Mouse (Mus musculus): ENCODE measurements around the gene Vps8.

Gene Vps8

DNA sequence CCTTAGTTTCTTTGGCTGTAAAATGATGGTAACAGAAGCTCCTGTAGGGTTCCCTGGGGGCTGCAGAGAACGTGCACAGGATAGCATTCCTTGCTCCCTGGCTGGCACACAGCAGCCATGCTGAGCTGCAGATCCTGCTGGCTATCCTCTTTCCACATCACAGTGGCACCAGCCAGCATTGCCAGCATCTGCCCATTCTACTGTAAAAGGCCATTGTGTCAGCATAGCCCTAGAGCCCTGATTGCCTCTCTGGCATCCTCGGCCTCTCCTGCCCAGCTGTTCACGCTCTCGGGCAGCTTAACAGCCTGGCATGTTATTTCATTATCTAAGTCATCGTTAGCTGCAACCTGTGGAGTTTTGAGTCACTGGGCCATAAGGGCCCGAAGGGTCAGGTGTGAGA is 204.3 kb downstream of the Vps8 start:
- no peak for DNase-seq (ENCODE audit: low spot score in 2 of 2)

DNA sequence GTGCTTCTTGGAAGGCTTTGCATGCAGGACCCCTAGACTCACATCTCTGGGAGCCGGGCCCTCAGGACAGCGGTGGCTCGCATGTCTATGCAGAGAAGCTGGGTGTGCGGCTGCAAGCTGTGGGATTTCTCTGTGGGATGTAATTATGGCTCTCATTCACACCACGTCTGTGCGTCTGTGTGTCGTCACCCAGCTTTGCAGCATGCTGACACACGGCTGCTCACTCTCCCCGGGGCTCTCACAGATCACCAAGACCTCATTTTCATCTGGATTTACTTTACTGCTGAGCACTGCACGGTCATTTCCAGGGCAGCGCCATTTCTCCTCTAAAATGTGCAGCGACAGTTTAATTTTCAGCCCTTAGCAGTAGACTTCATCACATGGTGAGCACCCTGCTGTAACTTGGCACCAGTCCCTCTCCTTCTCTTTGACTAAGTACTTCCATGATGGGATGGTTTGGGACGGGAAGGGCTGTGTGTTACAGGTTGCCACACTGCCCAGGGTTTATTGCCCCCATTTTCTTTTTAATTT is 205.2 kb downstream of the Vps8 start:
- DNase-seq (ENCODE audit: low spot score in 2 of 2): no peak

DNA sequence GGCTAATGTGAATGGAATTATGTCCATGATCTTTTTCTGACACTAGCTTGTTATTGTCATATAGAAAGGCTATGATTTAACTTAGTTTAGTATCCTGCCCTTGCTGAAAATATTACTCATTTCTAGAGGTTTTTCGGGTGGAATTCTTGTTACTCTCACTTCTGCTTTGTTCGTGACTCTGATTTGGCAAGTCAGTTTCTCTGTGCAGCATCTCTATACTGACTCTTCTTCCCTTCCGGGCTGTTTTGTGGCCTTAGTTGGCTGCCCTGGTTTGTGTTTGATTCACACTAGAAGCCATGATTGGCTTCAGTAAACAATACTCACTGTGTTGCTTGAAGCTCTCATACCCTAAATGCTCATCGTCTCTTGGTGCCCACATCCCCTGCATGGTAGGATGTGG is 207.7 kb downstream of the Vps8 start:
- DNase-seq (ENCODE audit: low spot score in 2 of 2): no peak

DNA sequence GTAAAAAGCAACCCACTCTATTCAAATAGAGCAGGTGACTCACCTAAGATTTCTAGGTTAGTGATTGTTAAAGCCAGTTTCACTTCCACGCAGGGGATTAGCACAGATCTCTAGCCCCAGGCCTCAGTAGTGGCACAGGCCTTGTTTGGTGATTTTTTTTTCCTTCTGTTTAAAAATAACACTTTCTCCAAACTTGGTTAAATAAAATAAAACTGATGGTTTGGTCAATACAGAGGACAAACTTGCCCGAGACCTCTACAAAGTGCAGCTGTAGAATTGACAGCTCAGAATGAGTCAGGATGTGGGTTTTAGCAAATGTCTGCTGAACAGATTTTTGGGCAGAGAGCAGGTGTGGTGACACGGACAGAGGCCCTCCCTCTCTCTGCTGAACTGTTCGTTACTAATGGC is 208.9 kb downstream of the Vps8 start:
- DNase-seq (ENCODE audit: low spot score in 2 of 2): no peak

DNA sequence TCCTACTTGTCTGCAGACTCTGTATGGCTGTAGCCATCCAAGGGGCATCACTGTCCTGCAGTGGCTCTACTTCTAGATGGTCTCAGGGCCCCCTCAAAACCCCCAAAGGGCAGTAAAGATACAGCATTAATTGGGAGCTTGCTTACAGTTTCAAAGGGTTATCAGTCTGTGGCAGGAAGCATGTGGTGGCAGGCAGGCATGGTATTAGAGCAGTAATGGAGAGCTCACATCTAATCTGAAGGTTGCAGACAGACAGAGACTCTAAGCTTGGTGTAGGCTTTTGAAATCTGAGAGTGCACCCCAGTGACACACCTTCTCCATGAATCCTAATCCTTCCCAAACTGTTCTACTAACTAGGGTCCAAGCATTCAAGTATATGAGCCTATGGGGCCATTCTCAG is 211.5 kb downstream of the Vps8 start:
- no peak for DNase-seq (ENCODE audit: low spot score in 2 of 2)

DNA sequence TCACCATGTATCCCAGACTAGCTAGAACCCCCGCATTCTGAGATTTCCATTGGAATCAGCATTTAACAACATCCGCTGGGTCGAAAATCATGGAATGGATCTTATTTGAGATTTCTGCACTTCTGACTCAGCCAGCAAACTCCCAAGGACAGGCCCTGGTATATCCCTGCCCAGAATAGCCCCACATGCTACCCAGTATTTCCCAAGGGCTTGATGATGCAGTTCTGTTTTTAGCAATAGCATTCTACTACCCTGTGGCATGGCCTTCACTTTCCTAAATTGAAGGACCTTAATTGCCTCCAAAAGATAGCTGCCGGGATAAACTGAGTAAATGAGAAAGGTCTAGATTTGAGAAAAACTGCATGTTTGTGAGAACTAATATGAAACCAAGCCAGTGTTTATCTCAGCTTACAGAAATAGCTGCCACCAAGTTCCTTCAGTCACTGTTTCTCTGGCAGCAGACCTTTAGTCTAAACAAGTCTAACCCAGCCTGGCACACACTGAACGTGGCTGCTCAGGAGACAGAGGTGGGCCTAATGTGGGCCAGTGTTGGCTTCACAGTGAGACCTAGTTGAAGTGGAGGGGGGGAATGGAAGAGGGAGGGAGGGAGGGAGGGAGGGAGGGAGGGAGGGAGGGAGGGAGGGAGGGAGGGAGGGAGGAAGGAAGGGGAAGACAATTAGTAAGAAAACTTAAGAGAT is 213.4 kb downstream of the Vps8 start:
- DNase-seq (ENCODE audit: low spot score in 2 of 2): no peak

DNA sequence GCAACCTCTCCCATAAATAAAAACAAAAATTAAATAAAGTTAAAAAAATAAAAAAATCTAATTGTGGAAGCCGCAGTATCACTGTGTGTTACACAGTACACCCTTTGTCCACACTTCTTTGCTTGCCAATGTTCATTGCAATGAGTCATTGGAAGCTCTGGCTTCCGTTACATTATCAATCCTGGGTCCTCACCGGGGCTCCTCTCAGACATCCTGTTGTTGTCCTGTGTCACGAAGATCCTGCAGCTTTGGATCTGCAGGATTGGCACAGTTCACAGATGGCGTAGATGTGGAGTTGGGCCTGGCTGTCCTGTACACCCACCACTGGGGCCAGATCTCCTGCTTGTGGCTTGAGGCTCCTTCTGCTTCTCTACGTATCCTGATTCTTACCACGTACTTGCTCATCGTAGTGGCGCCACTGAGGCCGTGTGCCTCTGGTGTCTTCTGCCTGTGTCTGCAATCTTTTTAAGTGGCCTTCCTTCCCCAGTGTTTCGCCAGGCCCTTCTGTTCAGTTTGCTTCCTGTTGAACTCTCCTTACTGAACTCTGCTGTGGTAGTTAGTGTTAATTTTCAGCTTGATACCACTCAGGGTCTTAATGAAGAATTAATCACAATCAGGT is 214.4 kb downstream of the Vps8 start:
- DNase-seq (ENCODE audit: low spot score in 2 of 2): no peak

DNA sequence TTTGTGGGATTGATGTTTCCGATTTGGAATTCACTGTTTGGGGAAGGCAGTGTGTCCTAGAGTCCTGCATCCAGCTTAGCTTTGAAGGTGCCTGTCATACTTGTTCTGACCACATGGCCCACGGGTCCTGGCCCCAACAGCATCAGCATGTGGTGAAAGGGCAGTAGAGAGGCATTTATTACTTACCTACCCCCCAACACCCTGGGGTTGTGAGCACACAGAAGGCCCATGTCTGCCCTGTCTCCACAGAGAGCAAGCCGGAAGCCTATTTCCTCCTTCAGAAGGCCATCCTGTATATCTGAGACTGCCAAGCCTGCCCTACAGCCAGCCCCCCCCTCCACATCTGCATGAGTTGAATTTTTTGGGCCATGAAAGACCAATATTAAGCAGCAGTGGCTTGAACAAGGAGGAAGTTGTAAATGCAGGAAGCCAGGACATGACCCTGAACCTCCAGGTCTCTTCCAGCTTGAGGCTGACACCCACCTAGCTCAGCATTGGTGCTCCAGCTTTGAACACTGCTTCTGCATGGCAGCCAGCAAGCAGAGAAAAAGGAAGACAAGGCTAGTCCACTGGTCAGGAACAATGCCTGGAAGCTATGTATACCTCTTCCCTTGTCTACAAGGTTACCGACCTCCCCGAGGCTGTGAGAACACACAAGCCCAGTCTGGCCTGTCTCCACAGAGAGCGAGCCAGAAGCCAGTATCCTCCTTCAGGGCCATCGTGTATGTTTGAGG is 218.0 kb downstream of the Vps8 start:
- DNase-seq (ENCODE audit: low spot score in 2 of 2): no peak

DNA sequence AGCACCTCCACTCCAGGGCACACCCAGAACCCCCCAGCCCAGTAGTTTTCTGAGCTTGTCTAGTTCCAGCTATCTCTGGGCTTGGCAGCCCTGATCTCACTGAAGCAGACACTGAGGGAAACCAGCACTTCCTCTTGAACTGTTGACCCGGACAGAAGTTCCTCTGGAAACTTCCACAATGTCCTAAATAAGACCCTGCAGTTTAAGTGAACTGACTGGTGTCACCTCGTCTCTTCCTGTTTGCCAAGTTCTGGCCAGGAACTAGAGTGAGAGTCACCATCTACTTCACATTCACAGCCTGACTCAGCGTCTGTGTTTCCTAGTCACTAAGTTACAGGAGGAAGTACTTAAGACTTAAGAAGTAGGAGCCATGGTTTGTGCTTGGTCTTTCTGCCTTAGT is 219.0 kb downstream of the Vps8 start:
- DNase-seq (ENCODE audit: low spot score in 2 of 2): no peak

DNA sequence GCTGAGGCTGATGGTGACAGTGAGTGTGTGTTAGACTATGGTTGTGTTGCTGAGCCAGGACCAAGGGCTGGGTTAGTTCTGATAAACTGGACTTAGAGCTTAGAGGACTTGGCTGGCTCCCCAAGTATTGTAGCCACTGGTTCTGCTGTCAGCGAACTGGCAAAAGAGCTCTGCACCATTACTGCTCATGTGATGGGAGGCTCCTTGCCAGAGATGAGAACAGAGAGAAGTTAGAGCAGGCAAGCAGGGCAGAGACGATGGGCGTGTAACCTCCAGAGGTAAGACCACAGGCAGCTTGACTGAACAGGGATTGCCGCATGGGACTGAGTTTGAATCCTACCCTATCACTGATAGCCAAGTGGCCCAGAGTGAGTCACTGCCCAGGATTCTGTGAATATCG is 220.0 kb downstream of the Vps8 start:
- no peak for DNase-seq (ENCODE audit: low spot score in 2 of 2)

DNA sequence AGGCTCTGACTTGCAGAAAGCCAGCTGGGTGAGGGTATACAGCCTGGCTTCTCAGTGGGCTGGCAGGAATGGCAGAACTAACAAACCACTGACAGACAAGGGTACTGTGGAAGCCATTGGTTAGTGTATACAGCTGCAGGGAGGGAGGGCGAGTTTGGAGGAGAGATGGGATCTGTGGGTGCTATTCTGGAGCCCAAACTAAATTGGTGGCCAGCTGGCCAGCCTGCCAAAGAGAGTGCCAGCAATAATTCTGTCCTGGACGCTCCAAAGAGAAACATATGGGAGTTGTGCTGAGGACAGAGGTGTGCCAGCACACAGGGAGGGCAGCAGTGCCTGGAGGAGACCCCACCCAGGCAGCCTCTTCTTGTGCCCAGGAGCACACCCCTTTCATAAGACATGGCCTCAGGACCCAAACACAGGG is 220.7 kb downstream of the Vps8 start:
- DNase-seq (ENCODE audit: low spot score in 2 of 2): no peak

DNA sequence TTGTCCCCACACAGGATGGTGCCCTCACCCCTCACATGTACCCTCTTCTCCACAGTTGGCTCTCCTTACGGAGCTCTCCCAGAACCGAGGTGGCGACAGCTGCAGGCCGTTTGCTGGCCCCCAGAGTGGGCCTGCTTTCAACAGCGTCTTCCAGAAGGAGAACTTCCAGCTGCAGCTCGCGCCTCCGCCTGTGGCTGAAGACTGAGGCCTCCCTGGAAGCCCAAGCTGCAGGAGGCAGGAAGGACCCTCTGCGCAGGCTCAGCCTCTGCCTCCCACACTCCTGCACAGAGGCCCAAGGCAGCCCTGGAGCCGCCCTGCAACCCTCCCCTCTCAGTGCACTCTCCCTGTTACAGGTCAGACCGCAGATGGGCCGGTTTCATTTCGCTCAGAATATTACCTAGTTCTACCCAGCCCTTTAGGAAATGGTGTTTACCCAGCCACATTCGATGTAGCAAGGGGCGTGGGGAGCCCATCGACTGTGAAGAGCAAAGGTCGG is 221.2 kb downstream of the Vps8 start:
- DNase-seq (ENCODE audit: low spot score in 2 of 2): peak; percentile 70 to 73

DNA sequence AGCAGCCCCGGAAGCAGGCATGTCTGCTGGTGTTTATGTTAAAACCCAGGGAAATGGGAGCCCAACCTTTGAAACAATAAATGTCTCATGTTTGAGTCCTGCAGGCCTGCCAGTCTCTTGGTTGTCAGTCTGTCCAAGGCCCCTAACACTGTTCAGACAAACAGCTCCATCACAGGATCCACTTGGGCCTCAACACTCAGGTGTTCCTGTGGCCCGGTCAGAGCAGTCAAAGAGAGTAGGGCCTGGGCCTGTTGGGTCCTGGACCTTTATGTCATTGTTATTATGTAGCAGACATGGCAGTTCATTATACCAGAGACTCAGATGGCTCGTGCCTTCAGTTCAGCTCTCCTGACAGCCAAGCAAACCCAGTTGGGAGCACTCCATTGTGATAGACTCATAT is 221.7 kb downstream of the Vps8 start:
- no peak for DNase-seq (ENCODE audit: low spot score in 2 of 2)

DNA sequence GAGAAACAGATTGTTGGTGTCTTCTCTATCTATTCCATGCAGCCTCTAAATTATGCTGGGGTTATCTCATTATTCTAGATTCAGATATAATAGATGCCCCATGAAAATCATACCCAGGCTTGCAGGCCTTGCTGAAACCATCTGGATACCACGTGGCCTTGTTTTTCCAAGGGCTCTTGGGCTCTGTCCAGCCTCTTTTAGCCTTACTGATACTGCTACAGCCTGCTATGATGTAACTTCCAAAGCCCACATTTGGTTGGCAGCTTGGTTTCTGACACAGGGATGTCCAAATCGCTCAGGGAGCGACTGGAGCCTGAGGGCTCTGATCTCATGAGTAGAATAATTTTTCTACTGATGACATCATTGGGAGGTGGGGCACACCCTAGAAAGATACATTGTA is 223.0 kb downstream of the Vps8 start:
- no peak for DNase-seq (ENCODE audit: low spot score in 2 of 2)

DNA sequence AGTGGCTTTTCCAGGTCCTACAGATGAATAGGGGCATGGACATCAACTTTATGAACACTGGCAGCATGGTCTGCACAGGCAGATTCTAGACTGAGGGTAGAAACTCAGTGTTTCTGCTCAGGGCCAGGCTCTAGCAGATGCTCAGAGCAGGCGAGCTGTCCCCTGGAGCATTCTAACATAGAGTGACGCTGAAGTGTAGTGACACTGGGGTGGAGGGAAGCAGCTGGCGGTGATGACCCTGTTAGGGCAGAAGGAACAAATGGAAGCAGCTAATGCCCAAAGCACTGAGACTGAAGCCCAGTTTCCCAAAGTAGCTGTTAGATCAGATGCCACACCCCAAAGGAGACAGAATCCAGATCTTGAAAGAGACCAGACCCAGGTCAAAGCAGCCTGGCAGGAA is 223.6 kb downstream of the Vps8 start:
- DNase-seq (ENCODE audit: low spot score in 2 of 2): no peak

DNA sequence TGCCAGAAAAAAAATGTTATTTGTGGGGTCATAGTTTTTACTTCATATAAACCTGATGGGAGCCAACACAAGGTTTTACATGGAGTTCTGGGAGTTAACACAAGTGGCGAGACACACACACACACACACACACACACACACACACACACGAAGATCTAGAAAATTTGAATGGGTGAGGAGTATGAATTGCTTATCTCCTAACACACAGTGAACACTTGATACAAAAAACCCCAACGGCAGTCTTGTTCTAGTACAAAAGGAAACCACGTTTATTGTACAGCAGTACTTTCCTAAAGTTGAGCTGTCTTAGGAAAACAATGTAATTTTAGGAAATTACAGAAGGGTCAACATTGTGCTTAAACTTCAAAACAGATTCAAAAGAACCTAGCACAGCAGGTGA is 225.9 kb downstream of the Vps8 start:
- no peak for DNase-seq (ENCODE audit: low spot score in 2 of 2)

DNA sequence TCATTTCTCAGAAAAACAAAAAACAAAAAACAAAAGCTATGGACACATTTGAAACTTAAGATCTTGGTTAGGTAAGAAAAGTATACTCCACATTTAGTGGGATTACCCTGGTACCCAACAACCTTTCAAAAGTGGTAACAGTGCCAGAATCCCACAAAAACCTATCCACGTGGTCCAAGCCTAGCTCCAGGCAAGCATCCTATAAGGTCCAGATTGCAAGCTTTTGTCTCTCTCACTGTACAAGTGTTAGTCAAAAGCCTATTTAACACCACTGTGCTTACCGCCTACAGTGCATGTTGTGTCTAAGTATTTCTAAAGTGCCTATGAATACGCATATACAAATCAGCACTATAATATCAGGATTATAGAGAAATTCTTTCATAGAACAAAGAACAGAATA is 227.4 kb downstream of the Vps8 start:
- DNase-seq (ENCODE audit: low spot score in 2 of 2): no peak

DNA sequence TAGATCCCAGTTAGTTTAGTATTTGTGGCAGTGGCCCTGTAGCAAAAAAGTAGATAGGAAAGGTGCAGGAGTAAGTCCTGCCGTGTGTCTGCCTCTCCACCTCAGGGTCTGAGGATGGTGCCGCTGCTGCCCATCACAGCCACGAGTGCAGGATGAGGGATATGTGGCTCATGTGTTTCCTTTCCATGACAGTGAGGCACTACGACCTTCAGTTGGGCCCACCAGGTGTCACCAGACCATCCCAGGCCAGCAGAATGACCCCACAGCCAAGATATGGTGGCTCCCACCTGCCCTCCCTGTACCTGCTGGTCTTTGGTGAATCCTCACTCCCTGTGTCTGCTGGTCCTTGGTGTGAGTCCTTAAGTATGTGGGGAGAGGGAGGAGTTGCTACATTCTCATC is 228.2 kb downstream of the Vps8 start:
- no peak for DNase-seq (ENCODE audit: low spot score in 2 of 2)

DNA sequence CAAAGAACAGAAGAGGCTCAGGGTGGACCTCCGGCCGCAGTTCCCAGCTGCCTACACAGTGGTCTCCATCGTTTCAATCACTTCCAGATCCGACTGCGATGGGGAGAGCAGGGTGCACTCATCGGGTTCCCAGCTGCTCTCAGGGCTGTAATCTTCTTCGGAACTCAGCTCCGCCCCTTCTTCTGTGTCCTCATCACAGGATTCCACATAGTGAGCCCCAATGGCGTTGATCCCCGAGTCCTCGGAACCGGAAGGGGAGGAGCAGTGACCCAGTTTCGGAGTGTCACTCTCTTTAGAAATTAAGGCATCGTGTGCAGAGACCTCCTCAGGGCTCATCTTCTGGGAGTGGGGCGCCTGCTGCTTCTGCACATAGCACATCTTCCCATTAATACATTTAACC is 230.2 kb downstream of the Vps8 start:
- DNase-seq (ENCODE audit: low spot score in 2 of 2): no peak

DNA sequence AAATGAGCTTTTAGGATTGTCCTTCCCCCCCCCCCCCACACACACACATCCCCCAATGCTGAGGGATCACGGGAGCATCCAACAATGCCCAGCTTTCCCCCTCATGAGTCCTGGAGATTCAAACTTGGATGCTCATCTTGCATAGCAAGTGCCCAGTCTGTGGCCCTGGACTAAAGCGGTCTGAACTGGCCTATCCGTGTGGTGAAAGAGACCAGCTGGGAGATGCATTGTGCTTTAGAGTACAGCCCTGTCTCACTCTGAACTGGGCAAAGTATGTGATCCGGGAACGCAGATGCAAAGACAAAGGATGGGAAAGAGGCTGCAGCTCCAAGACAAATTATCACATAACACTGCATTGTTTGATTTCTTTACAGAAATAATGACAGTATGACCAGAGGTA is 231.5 kb downstream of the Vps8 start:
- DNase-seq (ENCODE audit: low spot score in 2 of 2): no peak

DNA sequence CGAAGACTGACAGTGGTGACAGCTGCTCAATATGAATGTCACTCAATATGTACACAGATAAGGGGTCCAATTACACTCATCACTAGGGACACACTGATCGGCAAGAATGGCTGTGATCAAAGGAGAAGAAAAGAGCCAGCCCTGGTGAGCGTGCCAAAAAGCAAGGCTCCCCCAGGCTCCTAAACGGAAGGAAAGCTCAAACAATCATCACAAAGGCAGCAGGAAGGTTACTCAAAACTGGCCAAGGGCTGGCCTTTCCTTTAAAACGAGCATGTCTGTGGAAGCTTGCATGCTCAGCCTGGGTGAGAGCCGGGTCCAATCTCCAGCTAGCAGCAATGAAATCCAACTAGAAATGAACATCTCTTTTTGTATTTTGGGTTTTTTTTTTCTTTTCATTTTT is 232.4 kb downstream of the Vps8 start:
- DNase-seq (ENCODE audit: low spot score in 2 of 2): no peak

DNA sequence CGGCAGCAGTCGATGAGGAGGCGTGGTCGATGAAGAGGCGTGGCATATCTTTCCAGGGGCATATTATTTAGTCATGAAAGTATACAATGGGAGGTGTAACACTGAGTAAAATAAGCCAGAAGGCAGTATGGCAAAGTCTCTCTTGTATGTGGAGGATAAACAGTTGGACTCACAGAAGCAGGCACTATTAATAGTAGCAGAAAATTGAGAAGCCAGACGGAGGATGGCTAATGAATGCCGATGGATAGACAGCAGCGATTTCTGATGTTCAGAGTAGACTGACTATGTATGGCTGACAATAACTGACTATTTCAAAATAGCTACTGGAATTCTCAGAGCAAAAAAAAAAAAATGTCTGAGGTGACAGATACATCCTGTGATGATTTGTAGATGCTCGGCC is 233.0 kb downstream of the Vps8 start:
- DNase-seq (ENCODE audit: low spot score in 2 of 2): no peak
